Mouse (Mus musculus) gastrocnemius, adult 8-10 months (tissue): ENCODE data around the gene Gm4869. TPM values are rescaled to one million over a fixed set of nuclear protein-coding genes. Genes with fewer than 3 reads are reported as not detected.
"Not testable (repeated sequence)": the region's sequence is repeated elsewhere in the genome, so short reads cannot be mapped to it uniquely, and the experiment has no call there.

Experiments
- DNase-seq, 2 experiments: peaks; one replicate each; pipeline ENCODE4 v3.0.0; 2022; ENCODE audit warnings: low spot score in 2 of 2
- total RNA-seq, 4 experiments: library from RNA; stranded (reverse); gene quantifications; 2 replicates each; pipeline ENCODE4 v1.2.4; 2022

The Gm4869 gene
- not detected for total RNA-seq

GRCm38 (mm10) chr5:140445345-140445744, at the start of gene Gm4869:
Gene Gm4869, plus strand, starts transcription at chr5:140445645.
- DNase-seq: no peak

GRCm38 (mm10) chr5:140396166-140396940, 49.1 kb upstream of the Gm4869 start:
- no peak for DNase-seq

- DNase-seq: no peak
These were observed 42.7 kb upstream of the Gm4869 start for GRCm38 (mm10) chr5:140402640-140403270.

GRCm38 (mm10) chr5:140405126-140405525, 40.3 kb upstream of the Gm4869 start:
- no peak for DNase-seq

GRCm38 (mm10) chr5:140406666-140407065, 38.8 kb upstream of the Gm4869 start:
- DNase-seq: no peak

GRCm38 (mm10) chr5:140408801-140409200, 36.6 kb upstream of the Gm4869 start:
- no peak for DNase-seq

GRCm38 (mm10) chr5:140411339-140411738, 34.1 kb upstream of the Gm4869 start:
- DNase-seq: peak in 1 of 2 experiments; percentile 24

GRCm38 (mm10) chr5:140414647-140415046, 30.8 kb upstream of the Gm4869 start:
- no peak for DNase-seq

GRCm38 (mm10) chr5:140418106-140418488, 27.3 kb upstream of the Gm4869 start:
- DNase-seq: no peak

- DNase-seq: peak; percentile 75 to 84
These were observed 26.7 kb upstream of the Gm4869 start, which contains the start of gene Eif3b for GRCm38 (mm10) chr5:140418489-140419441. Gene Eif3b, plus strand, starts transcription at chr5:140419328.

GRCm38 (mm10) chr5:140419442-140420080, 25.9 kb upstream of the Gm4869 start:
- DNase-seq: no peak

- no peak for DNase-seq
These were observed 24.8 kb upstream of the Gm4869 start for GRCm38 (mm10) chr5:140420616-140421015.

- DNase-seq: no peak
These were observed 20.2 kb upstream of the Gm4869 start for GRCm38 (mm10) chr5:140425016-140425783.

- DNase-seq: not testable (repeated sequence)
These were observed 6.3 kb upstream of the Gm4869 start for GRCm38 (mm10) chr5:140439117-140439516.

- no peak for DNase-seq
These were observed 4.0 kb upstream of the Gm4869 start for GRCm38 (mm10) chr5:140441406-140441805.

- no peak for DNase-seq
These were observed 1.4 kb upstream of the Gm4869 start for GRCm38 (mm10) chr5:140444012-140444411.

GRCm38 (mm10) chr5:140446054-140446453, 609 bp downstream of the Gm4869 start:
- no peak for DNase-seq

GRCm38 (mm10) chr5:140454488-140454887, 9.0 kb downstream of the Gm4869 start:
- DNase-seq: no peak

- no peak for DNase-seq
These were observed 10.0 kb downstream of the Gm4869 start for GRCm38 (mm10) chr5:140455466-140455865.

- no peak for DNase-seq
These were observed 16.0 kb downstream of the Gm4869 start for GRCm38 (mm10) chr5:140461476-140461875.
